Mouse (Mus musculus) ES-Bruce4 (cell line): Measurements from ENCODE around the gene Ccr8. TPM values are rescaled to one million over a fixed set of nuclear protein-coding genes. Genes with fewer than 3 reads are reported as not detected.

Experiments used
- H3K27ac ChIP-seq: 2 replicates; pipeline ENCODE4 v1.5.1; 2012; ENCODE audit warnings: low read length, inconsistent platforms; ENCODE audit not compliant: insufficient read depth
- H3K27me3 ChIP-seq: 2 replicates; pipeline ENCODE4 v1.6.1; 2012; ENCODE audit warnings: mild to moderate bottlenecking, low read length, inconsistent platforms; ENCODE audit not compliant: control insufficient read depth, poor library complexity, insufficient read depth, severe bottlenecking
- H3K36me3 ChIP-seq: 2 replicates; pipeline ENCODE4 v1.6.1; 2012; ENCODE audit warnings: inconsistent platforms, mild to moderate bottlenecking, low read length, moderate library complexity; ENCODE audit not compliant: control insufficient read depth, poor library complexity, insufficient read depth, severe bottlenecking
- H3K4me1 ChIP-seq: one replicate; pipeline ENCODE4 v1.8.1; 2011; ENCODE audit warnings: low read length; ENCODE audit not compliant: control insufficient read depth, insufficient read depth
- H3K4me3 ChIP-seq: 2 replicates; pipeline ENCODE4 v1.5.1; 2011; ENCODE audit warnings: low read depth, mild to moderate bottlenecking, low read length
- H3K9ac ChIP-seq: 2 replicates; pipeline ENCODE4 v1.6.1; 2012; ENCODE audit warnings: low read depth, mild to moderate bottlenecking, inconsistent platforms; ENCODE audit not compliant: poor library complexity, severe bottlenecking
- H3K9me3 ChIP-seq: replicated peaks from 2 replicates; pipeline ENCODE4 v1.6.1; 2012; ENCODE audit warnings: mild to moderate bottlenecking, low read length, inconsistent platforms; ENCODE audit not compliant: control insufficient read depth, poor library complexity, insufficient read depth, severe bottlenecking
- CTCF ChIP-seq: IDR thresholded peaks from one replicate; pipeline ENCODE4 v1.8.1; 2011; ENCODE audit warnings: low read depth, low read length
- EP300 ChIP-seq: IDR thresholded peaks from 2 replicates; pipeline ENCODE4 v1.6.1; 2011; ENCODE audit warnings: low read depth, low read length; ENCODE audit not compliant: insufficient read depth
- POLR2A ChIP-seq: IDR thresholded peaks from one replicate; pipeline ENCODE4 v1.8.1; 2011; ENCODE audit warnings: low read length; ENCODE audit not compliant: insufficient read depth
- polyA plus RNA-seq: library from polyadenylated mRNA; stranded (reverse); fragments of >200 nt; gene quantifications from 2 replicates; pipeline ENCODE4 v1.2.4, GENCODE M21; 2011; ENCODE audit warnings: low read depth; ENCODE audit not compliant: missing spikeins, insufficient read depth, insufficient read length

Ccr8 gene
- not detected in 2 replicates for polyA plus RNA-seq

DNA sequence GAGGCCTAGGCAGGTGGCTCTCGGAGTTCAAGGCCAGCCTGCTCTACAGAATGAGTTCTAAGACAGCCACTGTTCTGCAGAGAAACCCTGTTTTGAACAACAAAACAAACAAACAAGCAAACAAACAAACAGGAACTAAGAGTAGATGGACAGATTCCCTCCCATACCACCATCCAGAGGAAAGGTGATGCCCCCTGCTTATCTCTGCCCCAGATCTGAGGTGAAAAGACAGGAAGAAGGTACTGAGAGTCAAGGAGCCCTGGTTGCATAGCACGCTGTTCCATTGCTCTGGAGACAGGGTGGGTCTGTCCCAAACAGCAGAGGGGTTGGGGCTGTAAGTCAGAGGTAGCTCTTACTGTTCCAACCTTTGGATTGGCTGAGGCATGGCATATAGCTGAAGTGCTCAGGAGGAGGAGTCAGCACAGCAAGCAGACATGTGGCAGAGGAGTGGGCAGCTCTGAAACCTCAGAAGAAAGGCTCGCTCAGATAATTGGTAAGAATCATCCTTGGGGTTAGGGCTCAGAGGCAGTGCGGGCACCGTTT, at the start of gene Ccr8:
TSS of gene Ccr8 (plus strand) at position 419 of the 543 bp plus-strand sequence.
- TF ChIP-seq EP300 (no peak), CTCF (no peak), POLR2A (no peak)
- Histone ChIP-seq H3K27me3 (no peaks in the 10 kb centered on the region), H3K27ac (no peak within 1 kb of the TSS), H3K4me3 (no peak within 1 kb of the TSS), H3K9me3 (no peaks in the 10 kb centered on the region; the same call in 1 of the 2 replicates), H3K36me3 (no peaks in the 10 kb centered on the region), H3K4me1 (no peaks in the 10 kb centered on the region), H3K9ac (no peak within 1 kb of the TSS)

DNA sequence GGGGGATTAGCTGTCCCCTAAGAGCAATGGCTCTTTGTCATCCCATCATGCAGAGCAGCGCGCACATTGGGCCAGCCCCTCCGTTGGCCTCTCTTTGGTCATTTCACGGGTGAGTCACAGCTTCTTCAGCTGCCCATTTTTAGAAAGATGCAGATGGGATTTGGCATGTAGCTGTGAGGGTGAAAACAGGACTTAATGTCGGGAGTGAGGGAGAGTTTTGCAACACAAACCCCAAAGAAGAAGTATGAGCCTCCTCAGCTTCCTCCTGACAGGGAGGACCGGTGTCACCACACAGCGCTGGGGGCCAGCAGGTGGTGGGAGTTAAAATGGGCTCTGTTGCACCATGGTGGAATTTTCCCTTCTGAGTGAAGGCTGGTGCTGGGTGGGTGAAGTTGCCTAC, 48.8 kb upstream of the Ccr8 start:
- H3K9me3 ChIP-seq = 0 out of 2 replicates have a peak, but pooled peaks cover 3% of the 10 kb centered on the region
- H3K9ac ChIP-seq = no peak overlapping the region
- H3K27ac ChIP-seq = no peak overlapping the region
- H3K36me3 ChIP-seq = no peaks in the 10 kb centered on the region
- no peak overlapping the region for H3K4me3 ChIP-seq
- no peaks in the 10 kb centered on the region for H3K27me3 ChIP-seq
- H3K4me1 ChIP-seq = no peaks in the 10 kb centered on the region
- TF ChIP-seq EP300 = no peak
- no peak for TF ChIP-seq POLR2A
- TF ChIP-seq CTCF = no peak

DNA sequence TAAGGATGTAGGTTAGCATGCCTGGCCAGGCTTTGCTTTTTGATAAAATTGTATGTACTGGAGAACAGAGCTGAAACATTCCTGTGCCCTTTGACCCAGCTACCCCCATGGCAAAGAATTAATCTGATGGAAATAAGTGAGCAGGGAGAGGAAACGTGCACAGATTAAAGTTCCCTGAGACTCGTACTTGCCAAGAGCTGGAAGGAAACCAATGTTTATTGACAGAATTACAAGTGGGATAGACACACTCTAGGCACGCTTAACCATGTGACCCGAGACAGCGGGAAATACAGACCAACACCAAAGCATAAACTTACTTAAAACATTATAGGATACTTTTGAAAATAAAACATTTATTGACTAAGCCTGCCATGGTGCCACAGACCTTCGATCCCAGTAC, 43.4 kb upstream of the Ccr8 start:
- Histone ChIP-seq H3K27me3 (no peaks in the 10 kb centered on the region), H3K9me3 (no peaks in the 10 kb centered on the region), H3K36me3 (no peaks in the 10 kb centered on the region), H3K4me1 (no peaks in the 10 kb centered on the region), H3K9ac (no peak overlapping the region), H3K27ac (no peak overlapping the region), H3K4me3 (no peak overlapping the region)
- TF ChIP-seq CTCF = no peak
- no peak for TF ChIP-seq POLR2A
- TF ChIP-seq EP300 = no peak

DNA sequence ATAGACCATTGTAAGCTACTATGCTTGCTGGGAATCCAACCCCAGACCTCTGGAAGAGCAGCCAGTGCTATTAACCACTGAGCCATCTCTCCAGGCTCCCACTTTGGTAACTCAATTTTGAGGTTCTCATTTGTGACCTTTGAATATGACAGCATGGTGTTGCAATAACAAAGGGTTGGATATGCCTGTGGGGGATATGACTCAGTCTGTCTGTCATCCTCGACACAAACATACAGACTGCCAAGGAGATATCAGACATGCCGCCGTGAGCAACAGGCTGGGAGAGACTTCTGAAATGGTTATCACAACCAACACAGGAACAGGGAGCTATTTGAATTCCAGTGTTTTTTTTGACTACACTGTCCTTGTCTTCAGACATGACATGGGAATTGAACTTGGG, 42.5 kb upstream of the Ccr8 start:
- Histone ChIP-seq H3K27ac (no peak overlapping the region), H3K27me3 (no peaks in the 10 kb centered on the region), H3K4me1 (no peaks in the 10 kb centered on the region), H3K9me3 (no peaks in the 10 kb centered on the region), H3K9ac (no peak overlapping the region), H3K4me3 (no peak overlapping the region), H3K36me3 (no peaks in the 10 kb centered on the region)
- no peak for TF ChIP-seq EP300
- no peak for TF ChIP-seq POLR2A

DNA sequence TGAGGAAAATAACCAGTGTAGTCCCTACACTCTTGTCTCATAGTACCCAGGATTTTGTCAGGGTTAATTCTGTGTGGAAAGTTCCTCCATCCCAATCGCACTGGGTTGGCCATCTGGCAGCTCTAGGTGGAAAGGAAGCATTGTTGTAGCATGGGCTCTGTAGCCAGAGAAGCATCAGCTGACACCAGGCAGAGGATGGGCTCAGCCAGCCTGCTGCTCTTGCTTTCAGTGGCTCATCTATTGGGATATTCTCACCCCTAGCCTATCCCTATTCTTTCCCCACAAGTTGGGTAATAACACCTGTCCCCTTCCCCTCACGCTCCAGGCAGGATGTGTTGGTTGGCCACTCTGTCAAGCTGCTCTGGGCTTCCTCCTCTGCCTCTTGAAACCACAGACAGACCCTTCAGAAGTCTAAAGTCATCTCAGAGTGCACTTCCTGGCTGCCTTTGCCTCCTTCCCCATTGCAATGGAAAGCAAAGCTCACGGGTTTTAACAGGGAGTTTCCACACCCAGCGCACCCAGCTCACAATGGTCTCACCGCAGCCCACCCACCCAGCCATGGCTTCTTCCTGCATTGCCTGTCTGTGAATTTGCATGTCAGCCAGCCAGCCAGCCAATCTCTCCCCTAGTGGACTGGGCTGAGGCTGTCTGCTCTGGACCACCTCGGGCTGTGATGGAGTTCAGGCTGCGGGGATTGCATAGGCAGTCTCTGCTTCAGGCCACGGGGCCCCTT, 37.2 kb upstream of the Ccr8 start:
- no peaks in the 10 kb centered on the region for H3K9me3 ChIP-seq
- no peaks in the 10 kb centered on the region for H3K4me1 ChIP-seq
- no peak overlapping the region for H3K4me3 ChIP-seq
- no peaks in the 10 kb centered on the region for H3K27me3 ChIP-seq
- no peaks in the 10 kb centered on the region for H3K36me3 ChIP-seq
- TF ChIP-seq EP300 (no peak), CTCF (no peak), POLR2A (no peak)
- H3K27ac ChIP-seq = no peak overlapping the region
- no peak overlapping the region for H3K9ac ChIP-seq

DNA sequence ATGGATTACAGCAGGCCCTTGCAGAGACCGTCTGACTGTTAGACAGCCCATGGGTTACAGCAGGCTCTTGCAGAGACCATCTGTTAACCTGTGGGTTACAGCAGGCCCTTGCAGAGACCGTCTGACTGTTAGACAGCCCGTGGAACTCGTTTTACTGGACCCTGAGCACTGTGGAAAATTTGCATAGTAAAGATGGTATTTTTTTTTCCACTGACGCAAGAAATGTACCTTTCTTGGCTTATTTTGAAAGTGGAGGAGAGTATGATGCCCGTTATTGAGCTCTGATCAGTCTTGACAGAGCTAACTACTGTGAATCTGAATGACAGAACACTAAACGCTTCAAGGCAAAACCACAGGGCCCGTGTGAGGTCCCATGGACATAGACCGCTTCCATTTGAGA, 35.7 kb upstream of the Ccr8 start:
- Histone ChIP-seq H3K4me1 (no peaks in the 10 kb centered on the region), H3K27me3 (no peaks in the 10 kb centered on the region), H3K4me3 (no peak overlapping the region), H3K9me3 (no peaks in the 10 kb centered on the region), H3K27ac (no peak overlapping the region), H3K9ac (no peak overlapping the region), H3K36me3 (no peaks in the 10 kb centered on the region)
- TF ChIP-seq EP300 (no peak), POLR2A (no peak), CTCF (no peak)
